Mouse (Mus musculus) MN1 (cell line): ENCODE data around the gene Prss33.
A peak's percentile ranks its signal among the peaks of the same experiment; 100 is the strongest.

ENCODE experiments used
- DNase-seq: peaks from one replicate; pipeline ENCODE4 v3.0.0-alpha.2; 2016; ENCODE audit warnings: low spot score

Gene Prss33

DNA sequence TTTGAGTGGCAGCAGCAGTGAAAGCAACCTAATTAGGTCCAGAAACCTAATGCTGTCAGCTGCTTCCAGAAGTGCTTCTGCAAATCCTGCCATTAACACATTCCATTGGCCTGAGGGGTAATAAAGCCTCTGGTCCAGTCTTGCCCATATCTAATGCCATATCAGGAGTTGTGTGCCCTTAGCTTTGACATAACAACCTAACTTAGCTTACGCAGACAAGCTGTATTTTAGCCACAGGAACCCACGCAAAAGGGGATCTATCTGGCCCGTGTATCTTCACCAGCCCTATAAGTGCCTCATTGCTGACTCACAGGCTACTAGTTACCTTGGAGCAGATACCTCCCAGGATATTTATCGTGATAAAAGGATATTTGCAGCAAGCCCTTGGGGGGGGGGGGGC lies 10.3 kb downstream of the Prss33 start:
- DNase-seq: peak; percentile 27

DNA sequence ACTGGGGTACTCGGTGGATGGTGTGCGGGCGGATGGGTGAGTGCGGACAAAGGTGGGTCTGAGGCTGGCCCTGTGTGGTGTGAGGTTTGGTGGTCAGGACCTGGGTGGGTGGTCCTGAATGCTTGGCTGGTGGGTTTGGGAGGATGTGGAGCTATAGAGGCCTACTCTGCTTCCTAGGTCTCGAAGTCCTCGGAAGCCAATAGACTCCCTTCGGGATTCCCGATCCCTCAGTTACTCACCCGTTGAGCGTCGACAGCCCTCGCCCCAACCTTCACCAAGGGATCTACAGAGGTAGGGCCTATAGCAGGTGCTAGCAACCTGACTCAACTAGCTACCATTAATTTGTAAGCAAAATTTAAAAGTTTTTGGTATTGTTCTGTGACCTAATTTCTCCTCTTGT lies 12.2 kb downstream of the Prss33 start:
- no peak for DNase-seq

DNA sequence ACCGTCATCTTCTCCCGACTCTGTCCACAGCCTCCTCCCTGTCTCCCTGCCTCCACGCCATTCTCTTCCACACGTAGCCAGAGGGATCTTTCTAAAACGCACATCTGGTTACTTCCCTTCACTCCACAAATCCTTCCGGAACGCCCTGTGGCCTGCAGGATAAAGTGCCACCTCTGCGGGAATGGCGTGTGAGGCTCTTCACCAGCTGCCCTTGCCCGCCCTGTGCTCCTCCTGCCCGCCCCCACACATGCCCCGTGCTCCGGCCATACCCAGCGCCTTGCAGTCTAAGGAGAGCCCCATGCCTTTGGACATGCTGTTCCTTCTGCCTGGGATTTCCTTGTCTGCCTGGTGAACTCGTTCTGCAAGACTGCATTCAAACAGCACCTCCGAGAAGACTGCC lies 12.8 kb downstream of the Prss33 start:
- no peak for DNase-seq

DNA sequence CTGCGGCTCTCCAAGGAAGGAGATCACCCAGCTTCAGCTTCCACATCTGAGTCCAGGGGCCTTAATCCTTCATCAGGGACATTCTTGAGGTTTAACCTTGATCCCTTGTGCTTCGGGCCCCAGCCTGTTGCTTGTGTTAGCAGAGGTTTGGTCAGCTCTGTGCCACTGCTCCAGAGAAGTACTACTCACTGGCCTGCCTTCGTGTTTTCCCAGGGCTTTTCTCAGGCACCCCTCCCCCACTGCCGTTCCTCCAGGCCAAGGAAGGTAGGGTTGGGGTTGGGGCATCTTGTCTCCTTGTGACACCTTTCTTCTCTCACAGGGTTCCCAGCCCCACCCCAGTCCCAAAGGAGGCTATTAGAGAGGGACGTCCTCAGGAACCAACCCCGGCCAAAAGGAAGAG lies 13.8 kb downstream of the Prss33 start:
- DNase-seq: no peak

DNA sequence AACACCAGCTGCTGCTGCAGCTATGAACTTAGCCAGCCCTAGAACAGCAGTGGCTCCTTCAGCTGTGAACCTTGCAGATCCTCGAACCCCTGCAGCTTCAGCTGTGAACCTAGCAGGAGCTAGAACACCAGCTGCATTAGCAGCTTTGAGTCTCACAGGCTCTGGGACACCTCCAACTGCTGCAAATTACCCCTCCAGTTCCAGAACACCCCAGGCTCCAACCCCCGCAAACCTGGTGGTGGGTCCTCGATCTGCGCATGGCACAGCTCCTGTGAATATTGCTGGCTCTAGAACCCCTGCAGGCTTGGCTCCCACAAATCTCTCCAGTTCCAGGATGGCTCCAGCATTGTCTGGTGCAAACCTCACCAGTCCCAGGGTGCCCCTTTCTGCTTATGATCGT lies 15.1 kb downstream of the Prss33 start:
- DNase-seq: no peak

DNA sequence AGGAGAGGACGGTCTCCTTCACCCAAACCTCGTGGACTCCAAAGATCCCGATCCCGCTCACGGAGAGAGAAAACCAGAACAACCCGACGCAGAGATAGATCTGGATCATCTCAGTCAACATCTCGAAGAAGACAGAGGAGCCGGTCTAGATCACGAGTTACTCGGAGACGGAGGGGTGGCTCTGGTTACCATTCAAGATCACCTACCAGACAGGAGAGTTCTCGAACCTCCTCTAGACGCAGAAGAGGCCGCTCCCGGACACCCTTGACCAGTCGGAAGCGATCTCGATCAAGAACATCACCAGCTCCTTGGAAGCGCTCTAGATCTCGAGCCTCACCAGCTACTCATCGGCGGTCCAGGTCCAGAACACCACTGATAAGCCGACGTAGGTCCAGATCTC lies 16.6 kb downstream of the Prss33 start:
- no peak for DNase-seq

DNA sequence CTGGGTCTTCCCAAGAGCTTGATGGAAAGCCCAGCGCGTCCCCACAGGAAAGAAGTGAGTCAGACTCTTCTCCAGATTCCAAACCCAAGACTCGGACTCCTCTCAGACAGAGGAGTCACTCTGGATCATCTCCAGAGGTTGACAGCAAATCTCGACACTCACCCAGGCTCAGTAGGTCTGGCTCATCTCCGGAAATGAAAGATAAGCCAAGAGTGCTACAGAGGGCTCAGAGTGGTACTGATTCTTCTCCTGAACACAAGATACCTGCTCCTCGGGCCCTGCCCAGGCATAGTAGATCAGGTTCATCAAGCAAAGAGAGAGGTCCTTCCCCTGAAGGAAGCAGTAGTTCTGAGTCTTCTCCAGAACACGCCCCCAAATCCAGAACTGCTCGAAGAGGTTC lies 17.3 kb downstream of the Prss33 start:
- DNase-seq: no peak

DNA sequence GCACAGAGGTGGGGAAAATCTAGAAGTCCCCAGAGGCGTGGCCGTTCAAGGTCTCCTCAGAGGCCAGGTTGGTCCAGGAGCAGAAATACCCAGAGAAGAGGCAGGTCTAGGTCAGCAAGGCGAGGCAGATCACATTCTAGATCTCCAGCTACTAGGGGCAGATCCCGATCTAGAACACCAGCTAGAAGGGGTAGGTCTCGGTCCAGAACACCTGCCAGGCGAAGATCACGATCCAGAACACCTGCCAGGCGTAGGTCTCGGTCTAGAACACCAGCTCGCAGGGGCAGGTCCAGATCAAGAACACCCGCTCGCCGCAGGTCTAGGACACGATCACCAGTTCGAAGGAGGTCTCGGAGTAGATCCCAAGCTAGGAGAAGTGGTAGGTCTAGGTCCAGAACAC lies 20.2 kb downstream of the Prss33 start:
- DNase-seq: no peak

DNA sequence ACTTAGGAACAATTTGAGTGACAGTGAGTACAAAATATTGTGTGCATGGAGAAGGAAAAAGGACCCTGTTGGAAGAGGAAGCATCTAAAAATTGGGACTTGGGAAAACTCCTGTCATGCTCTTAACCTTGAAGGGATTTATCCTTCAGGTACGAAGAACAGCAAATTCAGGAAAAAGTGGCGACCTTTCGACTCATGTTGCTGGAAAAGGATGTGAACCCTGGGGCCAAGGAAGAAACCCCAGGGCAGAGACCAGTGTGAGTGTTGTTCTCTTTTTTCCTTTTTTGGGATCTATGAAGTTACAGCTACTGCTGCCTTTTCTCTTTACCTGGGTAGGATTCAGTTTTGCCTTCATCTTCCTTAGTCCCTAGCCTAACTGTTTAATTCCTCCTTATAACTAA lies 27.9 kb downstream of the Prss33 start:
- no peak for DNase-seq

DNA sequence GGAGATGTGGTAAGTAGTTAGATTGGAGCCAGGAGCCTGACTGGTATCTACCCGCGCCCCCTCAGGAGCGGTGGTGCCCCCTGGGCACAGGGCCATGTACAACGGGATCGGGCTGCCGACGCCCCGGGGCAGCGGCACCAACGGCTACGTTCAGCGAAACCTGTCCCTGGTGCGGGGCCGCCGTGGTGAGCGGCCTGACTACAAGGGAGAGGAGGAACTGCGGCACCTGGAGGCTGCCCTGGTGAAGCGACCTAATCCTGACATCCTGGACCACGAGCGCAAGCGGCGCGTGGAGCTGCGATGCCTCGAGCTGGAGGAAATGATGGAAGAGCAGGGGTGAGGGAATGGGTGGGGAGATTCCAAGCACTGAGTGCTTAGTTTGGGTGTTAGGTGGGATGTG lies 29.0 kb downstream of the Prss33 start:
- no peak for DNase-seq

DNA sequence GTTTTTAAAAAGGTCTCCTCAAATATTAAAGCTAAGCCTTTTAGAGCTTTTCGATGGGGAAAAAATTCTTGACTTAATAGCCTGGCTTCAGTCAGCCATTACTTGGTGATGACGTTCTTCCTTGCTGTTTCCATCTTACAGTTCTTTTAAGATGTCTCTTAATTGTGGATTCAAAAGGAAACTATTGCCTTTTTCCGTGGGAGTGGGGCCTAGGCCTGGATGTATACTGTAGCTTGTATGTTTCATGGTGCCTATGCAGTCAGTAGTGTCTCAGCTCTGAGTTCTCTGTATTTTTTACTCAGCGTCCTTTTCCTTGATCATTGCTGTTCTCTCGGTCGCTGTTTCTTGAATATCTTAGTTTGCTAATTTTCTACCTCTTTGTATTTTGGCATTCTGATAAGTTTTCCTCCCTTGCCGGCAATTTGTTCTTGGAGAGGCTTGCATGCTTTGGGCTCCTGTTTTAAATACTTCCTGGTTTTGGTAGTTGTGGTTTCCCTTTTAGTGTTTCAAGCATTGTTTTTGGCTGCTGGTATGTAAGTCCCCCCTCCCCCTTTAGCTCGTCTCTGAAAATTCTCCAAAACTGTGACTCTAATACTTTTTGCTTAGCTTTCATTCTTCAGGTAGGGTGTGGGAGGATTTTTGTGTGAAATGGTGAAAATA lies 31.3 kb downstream of the Prss33 start:
- DNase-seq: no peak

DNA sequence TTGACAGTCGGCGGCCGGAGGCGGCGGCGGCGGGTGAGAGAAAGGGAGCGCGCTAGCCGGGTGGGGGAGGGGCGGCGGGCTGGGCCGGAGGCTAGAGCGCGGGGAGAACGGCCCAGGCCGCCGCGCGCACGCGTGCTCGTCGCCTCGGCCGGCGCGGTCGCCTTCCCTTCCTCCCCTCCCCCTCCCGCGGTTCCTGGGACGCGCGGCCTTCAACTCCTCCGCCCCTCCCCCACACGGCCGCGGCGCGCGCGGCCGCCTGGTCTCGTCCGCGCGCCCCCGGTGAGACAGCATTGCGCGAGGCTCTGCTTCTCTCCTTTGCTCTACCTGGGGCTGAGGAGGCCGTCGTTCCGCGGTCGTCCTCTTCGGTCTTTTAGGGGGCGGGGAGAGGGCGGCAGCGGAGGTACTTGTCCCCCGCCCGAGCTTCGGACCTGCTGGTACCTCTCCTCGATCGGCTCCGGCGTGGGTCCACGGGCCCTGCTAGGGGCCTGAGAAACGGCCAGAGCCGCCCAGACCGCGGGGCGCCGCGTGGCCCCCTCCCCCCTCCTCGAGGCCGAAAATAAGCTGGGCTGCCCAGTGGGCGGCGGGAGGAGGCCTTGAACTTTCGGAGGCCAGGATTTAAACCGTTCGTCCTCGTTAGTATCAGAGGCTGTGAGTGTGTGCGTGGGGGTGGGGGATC lies 32.4 kb downstream of the Prss33 start:
- DNase-seq: peak; percentile 88

DNA sequence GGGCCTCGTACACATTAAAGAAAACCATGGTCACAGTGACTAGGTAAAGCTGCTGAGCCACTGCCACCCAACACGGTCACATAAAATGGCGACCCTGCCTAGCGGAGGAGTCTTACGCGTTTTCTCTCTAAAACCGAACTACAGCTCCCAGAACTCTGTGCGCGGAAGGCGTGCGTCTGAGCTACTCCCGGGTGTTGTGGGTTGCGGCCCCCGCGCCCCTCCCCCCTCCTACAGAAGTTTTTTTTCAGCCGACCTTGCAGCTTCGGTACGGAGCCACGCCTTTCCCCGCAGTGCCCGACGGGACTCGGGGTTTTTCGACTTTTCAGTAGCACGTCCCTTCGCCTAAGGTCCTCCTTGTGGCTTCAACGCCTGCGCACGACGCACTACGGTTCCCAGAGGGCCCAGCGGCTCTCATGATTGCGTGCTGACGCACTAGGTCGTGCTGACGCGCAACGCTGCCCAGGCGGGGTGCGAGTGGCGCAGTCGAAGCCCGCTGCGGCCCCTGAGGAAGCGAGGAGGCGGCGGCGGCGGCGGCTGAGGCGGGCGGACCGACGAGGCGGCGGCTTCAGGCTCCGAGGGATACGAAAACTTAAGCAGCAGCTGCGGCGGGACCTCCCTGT lies 33.0 kb downstream of the Prss33 start:
- DNase-seq: peak; percentile 100

DNA sequence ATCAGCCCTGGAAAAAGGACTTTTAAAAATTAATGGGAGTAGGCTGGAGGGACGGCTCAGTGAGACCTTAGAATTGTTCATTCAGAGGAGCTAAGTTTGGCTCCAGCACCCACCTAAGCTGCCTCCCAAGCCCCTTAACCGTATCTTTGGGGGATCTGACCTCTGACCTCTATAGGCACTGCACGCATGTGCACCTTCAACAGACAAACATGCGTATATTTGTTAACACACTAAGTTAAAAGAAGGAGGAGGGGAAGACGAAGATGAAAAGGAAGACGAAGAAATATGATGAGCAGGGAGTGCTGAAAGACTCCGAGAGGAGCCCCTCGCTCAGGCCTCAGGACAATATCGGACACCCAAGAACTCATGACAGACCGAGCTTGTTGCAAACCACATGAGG lies 34.2 kb downstream of the Prss33 start:
- DNase-seq: no peak

DNA sequence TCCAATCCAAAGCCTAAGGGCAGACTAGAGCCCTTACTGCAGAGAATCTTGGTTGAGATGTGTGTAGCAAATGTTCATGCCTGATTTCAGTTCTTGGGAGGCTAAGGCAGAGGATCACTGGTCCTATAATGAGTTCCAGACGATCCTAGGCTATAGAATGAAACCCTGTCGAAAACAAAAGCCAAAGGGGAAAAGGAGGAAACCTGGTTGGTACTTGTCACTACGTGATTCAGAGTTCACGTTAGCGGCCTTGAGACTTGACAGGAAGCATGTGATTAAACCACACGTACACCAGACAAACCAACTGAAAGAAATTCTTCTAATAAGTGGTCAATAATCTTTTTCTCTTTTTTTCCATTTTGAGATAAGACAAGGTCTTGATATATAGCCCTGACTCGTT lies 38.5 kb downstream of the Prss33 start:
- DNase-seq: no peak

DNA sequence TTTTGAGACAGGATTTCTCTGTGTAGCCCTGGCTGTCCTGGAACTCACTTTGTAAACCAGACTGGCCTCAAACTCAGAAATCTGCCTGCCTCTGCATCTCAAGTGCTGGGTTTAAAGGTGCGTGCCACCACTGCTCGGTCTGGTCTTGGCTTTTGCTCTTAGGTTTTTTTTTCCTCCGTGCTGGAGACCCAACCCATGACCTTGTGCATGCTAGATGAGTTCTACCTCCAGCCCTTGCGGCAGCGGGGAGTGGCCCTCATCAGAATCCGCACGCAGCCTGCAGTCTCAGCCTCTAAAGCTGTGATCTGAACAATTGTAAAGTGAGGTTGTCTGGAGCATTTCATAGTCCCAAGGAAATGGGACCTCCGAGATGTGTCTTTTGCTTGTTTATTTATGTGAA lies 40.5 kb downstream of the Prss33 start:
- no peak for DNase-seq

DNA sequence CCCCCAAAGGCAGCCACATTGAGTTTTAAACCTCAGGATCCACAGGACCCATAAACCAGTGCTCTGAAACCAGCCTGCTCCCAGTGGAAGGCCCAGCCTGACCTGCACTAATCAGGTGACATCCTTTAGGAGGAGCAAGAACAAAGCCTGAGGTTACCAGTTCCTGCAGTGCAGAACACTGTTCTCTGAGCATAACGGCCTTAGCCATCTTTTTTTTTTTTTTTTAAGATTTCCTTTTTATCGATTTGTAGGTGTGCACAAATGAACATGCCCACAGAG lies 44.8 kb downstream of the Prss33 start:
- DNase-seq: peak; percentile 40

DNA sequence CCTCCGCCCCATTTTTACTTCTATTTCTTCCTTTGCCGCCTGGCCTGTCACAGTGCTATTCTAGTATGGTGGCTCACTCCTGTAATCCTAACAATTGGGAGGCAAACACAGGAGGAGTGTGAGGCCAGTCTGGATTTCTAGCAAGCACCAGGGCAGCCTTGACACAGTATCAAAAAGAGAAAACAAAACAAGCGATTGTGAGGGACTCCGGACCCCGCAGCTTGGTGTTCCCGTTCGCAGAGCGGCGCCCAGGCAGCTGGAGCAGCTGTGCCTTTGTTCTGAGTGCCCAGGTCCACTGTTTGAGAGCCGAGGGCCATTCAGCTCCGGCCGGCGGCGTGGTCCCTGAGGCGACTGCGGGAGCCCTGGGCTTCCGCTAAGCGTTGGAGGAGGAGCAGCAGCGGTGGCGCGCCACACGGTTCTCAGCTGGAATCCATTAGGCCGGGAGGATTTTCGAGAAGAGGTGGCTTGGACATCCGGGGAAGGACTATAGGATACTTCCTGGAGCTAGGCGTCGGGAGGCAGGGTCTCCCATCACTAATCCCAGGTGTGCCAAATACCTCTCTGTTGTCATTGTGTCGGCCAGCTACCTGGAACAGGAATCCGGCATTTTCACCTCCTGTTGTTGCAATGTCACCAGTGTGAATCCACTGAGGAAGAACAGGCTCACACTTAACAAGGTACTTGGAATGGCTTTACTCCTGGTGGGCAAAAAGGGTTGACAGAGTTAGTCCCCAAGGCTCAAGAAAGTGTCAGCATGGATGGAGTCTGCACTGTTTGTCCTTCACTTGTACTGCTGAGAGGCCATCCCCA lies 45.4 kb downstream of the Prss33 start, which contains the start of gene Srrm2:
Gene Srrm2 (plus strand): TSS at position 264 of the 810 bp plus-strand sequence.
- DNase-seq: peak; percentile 73

DNA sequence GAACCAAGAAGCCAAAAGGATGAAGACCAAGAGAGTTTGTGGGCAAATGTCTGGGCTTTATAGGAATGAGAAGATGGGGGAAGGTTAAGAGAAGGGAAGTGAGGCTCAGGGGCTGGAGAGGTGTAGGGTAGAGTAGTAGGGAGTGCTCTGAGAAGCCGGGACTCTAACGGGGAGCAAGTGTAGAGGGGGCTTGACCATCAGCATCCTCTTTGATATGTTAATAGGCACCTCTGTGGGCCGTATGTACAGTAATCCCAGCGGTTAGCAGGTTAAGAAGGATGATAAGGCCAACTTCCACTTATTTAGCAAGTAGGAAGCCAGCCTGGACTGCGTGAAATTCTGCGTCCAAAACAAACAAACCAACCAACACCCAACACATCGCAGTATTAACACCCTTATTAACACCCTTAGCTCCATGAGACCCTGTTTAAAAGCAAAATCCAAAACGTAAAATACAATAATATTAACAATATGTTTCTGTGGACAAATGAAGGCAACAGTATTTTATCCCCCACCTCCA lies 46.0 kb downstream of the Prss33 start:
- DNase-seq: no peak

DNA sequence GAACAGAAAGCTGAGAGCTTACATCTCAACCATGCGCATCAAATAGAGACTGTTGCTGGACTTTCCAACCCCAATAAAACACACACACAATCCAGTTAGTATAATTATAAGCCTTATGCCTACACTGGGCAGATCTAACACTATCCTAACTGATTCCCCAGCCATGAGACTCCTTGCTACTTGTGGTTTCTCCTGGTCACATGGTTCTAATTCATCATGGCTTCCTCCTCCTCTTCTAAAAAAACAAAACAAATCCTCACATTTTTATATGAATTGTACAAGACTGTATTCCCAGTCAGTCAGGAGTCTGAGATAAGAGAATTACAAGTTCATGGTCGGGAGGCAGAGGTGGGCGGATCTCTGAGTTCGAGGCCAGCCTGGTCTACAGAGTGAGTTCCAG lies 46.9 kb downstream of the Prss33 start:
- no peak for DNase-seq

DNA sequence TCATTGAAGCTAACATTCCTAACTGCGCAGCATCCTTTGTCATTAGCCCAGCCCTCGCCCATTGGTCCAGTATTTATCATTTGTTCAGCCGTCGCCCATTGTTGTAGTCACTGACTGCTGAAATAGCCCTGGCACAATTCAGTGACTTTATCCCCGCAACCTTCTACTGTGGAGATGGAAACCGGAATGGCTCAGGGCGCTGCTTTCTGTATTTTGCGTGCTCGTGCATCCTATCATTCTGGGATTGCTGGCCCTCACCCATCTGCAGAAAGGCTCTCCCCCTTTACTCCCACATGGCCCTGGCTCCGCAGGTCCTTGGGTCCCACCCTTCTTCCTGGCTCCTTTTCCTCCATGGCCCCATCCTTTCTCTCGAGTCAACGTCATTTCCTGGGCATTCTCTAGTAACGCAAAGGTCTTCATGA lies 49.3 kb downstream of the Prss33 start:
- DNase-seq: peak; percentile 58

DNA sequence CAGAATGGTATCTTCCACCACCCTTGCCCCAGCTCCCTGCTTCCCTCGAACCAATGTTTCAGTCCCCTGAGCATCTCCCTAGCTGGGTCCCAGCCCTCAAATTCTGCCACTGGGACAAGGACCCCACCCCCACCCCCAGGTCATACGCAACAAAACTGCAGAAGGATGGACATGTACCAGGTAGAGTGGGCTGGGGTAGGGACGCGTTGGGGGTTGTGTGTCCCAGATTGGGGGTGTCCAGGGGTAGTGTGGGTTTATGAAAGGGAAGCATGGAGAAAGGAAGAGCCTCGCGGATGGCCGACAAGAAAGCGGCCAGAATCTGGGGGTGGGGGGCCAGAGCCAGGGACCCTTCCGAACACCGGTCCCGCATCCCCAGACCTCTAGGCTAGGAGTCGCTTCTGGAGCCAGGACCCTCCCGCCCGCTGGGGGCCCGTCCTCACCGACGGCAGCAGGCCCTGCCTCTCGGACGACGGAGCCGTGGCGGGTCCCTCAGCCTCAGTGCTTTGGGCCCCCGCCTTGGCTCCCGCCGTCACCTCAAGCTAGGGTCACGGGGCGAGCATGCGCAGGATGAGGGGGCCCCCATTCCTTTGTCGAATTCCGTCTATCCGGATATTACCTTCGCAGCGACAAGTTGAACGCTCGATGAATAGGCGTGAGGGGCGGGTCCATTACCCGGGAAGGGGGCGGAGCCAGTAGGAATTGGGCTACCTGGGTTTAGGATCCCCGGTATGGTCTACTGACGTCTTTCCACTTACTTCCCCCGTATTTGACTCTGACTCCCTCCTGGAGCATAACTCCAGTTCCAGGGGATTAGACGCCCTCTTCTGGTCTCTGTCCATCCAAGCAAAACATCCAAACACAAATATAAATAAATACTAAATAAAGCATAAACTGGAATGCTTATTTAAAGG lies 50.0 kb downstream of the Prss33 start, which contains the start of gene Flywch2:
Gene Flywch2 (minus strand): TSS at position 521 of the 911 bp plus-strand sequence.
- DNase-seq: peak; percentile 57
